Mouse (Mus musculus): Measurements from ENCODE around the gene Gabrb3.

DNA sequence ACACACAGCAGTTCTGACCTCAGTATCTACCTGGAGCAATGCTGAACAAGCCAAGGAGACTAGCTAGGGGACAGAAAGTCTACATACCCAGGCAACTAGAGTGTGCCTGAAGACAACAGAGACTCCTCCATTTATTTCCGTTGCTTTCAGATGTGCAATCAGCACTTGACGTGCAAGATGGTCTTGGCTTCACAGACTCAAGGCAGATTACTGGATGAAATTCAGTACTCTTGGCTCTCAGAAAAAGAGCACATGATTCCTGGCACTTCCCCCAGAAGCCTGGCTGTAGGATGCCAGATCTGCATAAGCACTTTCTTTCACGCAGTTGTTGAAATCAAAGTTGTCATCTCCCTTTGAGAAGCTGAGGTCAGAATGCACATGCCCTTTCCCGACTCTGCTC is 72.3 kb downstream of the Gabrb3 start:
- TF ChIP-seq EP300 (IDR thresholded peaks at IDR 0.05) (no peak), CTCF (IDR thresholded peaks at IDR 0.05) (no peak)

All from lung, postnatal 0 days (tissue).